Mouse (Mus musculus): ENCODE results near the gene Adgrg3. TPM values are rescaled to one million over a fixed set of nuclear protein-coding genes. Genes with fewer than 3 reads are reported as not detected.

Gene Adgrg3
- polyA plus RNA-seq, 1 experiment from 2014 or later, result 0.61 TPM

DNA sequence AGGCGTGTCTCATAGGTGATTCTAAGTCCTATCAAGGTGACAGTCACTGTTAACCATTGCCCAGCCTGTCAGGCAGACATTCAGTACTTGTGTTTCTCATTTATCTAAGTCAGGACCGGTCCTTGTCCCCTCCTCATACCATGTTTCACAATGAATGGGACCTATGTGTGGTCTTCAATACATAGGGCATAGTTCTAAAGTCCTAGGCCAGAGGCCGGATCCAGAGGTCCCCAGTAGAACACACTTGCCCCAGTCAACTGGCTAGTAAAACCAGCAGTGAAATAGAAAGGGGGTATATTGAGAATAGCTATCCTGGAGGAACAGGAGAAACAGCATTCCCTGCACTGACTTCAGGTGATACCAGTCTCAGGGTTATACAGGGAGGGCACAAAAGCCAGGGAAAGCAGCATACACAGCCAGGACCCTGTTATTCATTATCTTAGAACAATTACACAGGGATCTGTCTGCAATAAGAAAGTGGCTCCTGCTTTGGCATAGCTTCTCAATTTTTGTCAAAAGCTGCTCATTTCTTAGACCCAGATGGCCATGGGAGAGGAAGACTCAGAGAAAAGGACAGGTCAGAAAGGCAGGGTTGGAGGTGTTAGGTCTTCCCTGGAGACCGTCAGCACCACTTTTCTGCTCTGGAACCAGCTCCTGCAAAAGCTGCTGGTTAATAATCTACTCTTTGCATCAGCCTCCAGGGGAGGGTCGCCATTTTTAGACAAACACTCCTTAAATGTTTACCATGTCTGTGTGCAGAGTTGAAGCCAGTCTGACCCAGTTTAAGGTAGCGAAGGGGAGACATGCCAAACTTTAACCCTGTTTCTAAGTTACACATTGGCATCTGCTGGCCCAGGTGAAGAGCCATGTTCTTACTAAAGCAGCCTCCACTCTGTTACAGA lies 24.6 kb downstream of the Adgrg3 start:
- H3K4me1 ChIP-seq (replicated peaks; ENCODE audit: control insufficient read depth, insufficient read depth), result no peaks in the 10 kb centered on the region
- H3K9ac ChIP-seq (ENCODE audit: low read length), result no peak overlapping the region
- peak; percentile 55 for ATAC-seq (ENCODE audit: low FRiP score, low TSS enrichment)
- no peak overlapping the region for H3K4me3 ChIP-seq (ENCODE audit: low read depth, low read length)
- H3K36me3 ChIP-seq (ENCODE audit: control insufficient read depth, insufficient read depth, low read length), result no peaks in the 10 kb centered on the region
- 54% methylated on average over 6 of the region's 6 CpGs for WGBS
- H3K4me2 ChIP-seq (replicated peaks; ENCODE audit: low read depth), result no peak overlapping the region
- DNase-seq (ENCODE audit: low spot score), result no peak
- H3K27me3 ChIP-seq (ENCODE audit: control insufficient read depth, insufficient read depth, low read length), result no peaks in the 10 kb centered on the region
- no peaks in the 10 kb centered on the region for H3K9me3 ChIP-seq (ENCODE audit: control insufficient read depth, low read length)
- H3K27ac ChIP-seq (replicated peaks), result no peak overlapping the region
- no peak for TF ChIP-seq CTCF (IDR thresholded peaks at IDR 0.05; ENCODE audit: low read depth)
- TF ChIP-seq EP300 (optimal IDR thresholded peaks at IDR 0.05), result no peak

DNA sequence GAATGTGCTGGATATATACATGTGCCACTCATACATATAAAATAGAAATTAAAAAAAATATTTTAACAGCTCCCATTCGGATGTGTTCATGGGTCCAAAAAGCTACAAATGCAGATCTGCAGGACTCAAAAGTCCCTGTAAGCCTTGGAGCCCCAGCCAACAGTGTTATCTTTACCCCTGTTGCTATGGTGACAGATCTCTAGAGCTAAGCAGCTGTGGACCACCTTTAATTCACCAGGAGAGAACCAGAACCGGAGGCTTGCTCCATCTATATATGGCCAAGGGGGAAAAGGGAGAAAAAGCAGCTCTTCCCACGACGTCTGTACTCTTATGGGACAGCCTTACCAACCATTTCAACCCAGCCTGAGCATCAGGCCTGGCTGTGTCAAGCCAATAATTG lies 27.3 kb downstream of the Adgrg3 start:
- H3K4me3 ChIP-seq (ENCODE audit: low read depth, low read length), result no peak overlapping the region
- TF ChIP-seq EP300 (optimal IDR thresholded peaks at IDR 0.05) (no peak), CTCF (IDR thresholded peaks at IDR 0.05; ENCODE audit: low read depth) (no peak)
- H3K36me3 ChIP-seq (ENCODE audit: control insufficient read depth, insufficient read depth, low read length), result no peaks in the 10 kb centered on the region
- no peaks in the 10 kb centered on the region for H3K9me3 ChIP-seq (ENCODE audit: control insufficient read depth, low read length)
- 55% methylated on average over 4 of the region's 4 CpGs for WGBS
- no peaks in the 10 kb centered on the region for H3K4me1 ChIP-seq (replicated peaks; ENCODE audit: control insufficient read depth, insufficient read depth)
- no peak overlapping the region for H3K9ac ChIP-seq (ENCODE audit: low read length)
- no peak for DNase-seq (ENCODE audit: low spot score)
- H3K27ac ChIP-seq (replicated peaks), result no peak overlapping the region
- H3K4me2 ChIP-seq (replicated peaks; ENCODE audit: low read depth), result no peak overlapping the region
- ATAC-seq (ENCODE audit: low FRiP score, low TSS enrichment), result no peak
- no peaks in the 10 kb centered on the region for H3K27me3 ChIP-seq (ENCODE audit: control insufficient read depth, insufficient read depth, low read length)

DNA sequence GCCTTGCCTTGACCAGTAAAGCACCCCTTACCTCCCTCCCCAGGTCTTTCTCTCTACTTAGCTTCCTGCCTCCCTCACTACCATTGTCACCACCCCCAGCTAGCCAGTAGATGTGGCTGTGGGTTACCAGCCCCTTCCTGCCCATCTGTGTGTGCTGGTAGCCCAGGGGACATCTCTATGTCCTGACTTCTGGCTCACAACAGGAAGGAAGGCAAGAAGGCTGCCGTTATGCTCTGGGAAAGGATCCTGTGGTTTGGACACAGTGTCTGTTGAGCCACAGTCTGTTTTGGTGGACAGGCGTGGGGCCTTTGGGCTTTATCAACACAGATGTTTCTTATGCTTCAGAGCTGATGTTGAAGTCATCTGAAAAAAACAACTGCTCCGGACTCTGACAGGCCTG lies 29.5 kb downstream of the Adgrg3 start:
- 43% methylated on average over 3 of the region's 3 CpGs for WGBS
- DNase-seq (ENCODE audit: low spot score), result no peak
- no peak for TF ChIP-seq EP300 (optimal IDR thresholded peaks at IDR 0.05)
- TF ChIP-seq CTCF (IDR thresholded peaks at IDR 0.05; ENCODE audit: low read depth), result no peak
- Histone ChIP-seq H3K9me3 (ENCODE audit: control insufficient read depth, low read length) (no peaks in the 10 kb centered on the region), H3K36me3 (ENCODE audit: control insufficient read depth, insufficient read depth, low read length) (no peaks in the 10 kb centered on the region), H3K27me3 (ENCODE audit: control insufficient read depth, insufficient read depth, low read length) (no peaks in the 10 kb centered on the region), H3K4me2 (replicated peaks; ENCODE audit: low read depth) (no peak overlapping the region), H3K4me3 (ENCODE audit: low read depth, low read length) (no peak overlapping the region), H3K9ac (ENCODE audit: low read length) (no peak overlapping the region), H3K4me1 (replicated peaks; ENCODE audit: control insufficient read depth, insufficient read depth) (no peaks in the 10 kb centered on the region), H3K27ac (replicated peaks) (no peak overlapping the region)
- no peak for ATAC-seq (ENCODE audit: low FRiP score, low TSS enrichment)

DNA sequence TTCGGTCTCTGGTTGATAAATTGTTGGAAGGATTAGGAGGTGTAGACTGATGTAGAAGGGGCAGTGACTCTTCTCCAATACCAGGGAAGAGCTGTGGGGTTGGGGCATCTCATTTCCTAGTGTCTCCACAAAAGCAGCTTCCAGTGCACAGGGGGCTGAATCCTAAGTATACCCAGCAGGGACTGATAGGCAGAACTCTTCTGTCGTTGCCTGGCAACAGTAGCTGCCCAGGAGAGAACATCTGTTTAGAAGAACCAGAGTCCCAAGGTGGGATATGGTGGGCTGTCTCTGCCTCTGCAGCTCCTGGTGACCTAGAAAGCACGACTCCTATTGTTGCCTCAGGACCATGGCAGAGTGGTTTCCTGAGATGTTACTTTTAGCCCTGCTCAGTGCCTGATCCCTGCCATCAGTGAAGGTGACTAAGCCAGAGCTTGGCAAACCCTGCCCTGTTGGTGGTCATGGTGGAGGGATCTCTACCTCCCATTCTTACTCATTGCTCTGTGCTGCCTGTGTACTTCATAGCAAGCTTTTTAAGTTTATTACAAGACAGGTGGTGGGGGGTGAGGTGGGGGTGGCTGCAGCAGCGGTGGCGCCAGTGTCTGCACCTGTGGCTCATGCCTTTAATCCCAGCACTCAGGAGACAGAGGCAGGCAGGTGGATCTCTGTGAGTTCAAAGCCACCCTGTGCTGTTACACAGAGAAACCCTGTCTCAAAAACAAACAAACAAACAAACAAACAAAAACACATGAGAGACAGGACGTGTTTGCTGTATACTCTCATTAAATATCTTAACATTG lies 30.6 kb downstream of the Adgrg3 start:
- DNase-seq (ENCODE audit: low spot score) (no peak), ATAC-seq (ENCODE audit: low FRiP score, low TSS enrichment) (no peak)
- no peaks in the 10 kb centered on the region for H3K27me3 ChIP-seq (ENCODE audit: control insufficient read depth, insufficient read depth, low read length)
- no peaks in the 10 kb centered on the region for H3K4me1 ChIP-seq (replicated peaks; ENCODE audit: control insufficient read depth, insufficient read depth)
- no peaks in the 10 kb centered on the region for H3K36me3 ChIP-seq (ENCODE audit: control insufficient read depth, insufficient read depth, low read length)
- H3K9me3 ChIP-seq (ENCODE audit: control insufficient read depth, low read length), result no peaks in the 10 kb centered on the region
- no peak overlapping the region for H3K4me2 ChIP-seq (replicated peaks; ENCODE audit: low read depth)
- TF ChIP-seq EP300 (optimal IDR thresholded peaks at IDR 0.05) (no peak), CTCF (IDR thresholded peaks at IDR 0.05; ENCODE audit: low read depth) (no peak)
- H3K27ac ChIP-seq (replicated peaks), result no peak overlapping the region
- H3K4me3 ChIP-seq (ENCODE audit: low read depth, low read length), result no peak overlapping the region
- 63% methylated on average over 6 of the region's 6 CpGs for WGBS
- H3K9ac ChIP-seq (ENCODE audit: low read length), result no peak overlapping the region

DNA sequence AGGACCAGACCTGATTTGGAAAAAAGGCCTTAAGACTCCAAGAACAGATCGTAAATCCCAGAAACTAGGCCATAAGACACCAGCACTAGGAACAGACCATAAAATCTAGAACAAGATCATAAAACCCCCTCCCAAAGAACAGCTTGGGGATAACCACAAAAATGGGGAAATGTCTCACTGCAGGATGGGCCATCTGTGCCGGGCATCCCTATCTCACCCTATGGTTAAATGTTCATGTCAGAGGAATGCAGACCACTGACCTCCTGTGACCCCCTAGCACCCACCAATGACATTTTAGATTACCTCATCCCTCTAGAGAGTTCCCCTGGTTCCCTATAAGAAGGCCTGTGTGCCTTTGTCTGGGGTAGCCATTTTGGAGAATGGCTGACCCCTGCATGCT lies 32.1 kb downstream of the Adgrg3 start:
- no peak overlapping the region for H3K4me3 ChIP-seq (ENCODE audit: low read depth, low read length)
- H3K27me3 ChIP-seq (ENCODE audit: control insufficient read depth, insufficient read depth, low read length), result no peaks in the 10 kb centered on the region
- no peaks in the 10 kb centered on the region for H3K4me1 ChIP-seq (replicated peaks; ENCODE audit: control insufficient read depth, insufficient read depth)
- no peaks in the 10 kb centered on the region for H3K36me3 ChIP-seq (ENCODE audit: control insufficient read depth, insufficient read depth, low read length)
- no peak overlapping the region for H3K4me2 ChIP-seq (replicated peaks; ENCODE audit: low read depth)
- WGBS, result 62% methylated on average over 2 of the region's 2 CpGs
- no peaks in the 10 kb centered on the region for H3K9me3 ChIP-seq (ENCODE audit: control insufficient read depth, low read length)
- ATAC-seq (ENCODE audit: low FRiP score, low TSS enrichment), result no peak
- H3K9ac ChIP-seq (ENCODE audit: low read length), result no peak overlapping the region
- no peak overlapping the region for H3K27ac ChIP-seq (replicated peaks)
- TF ChIP-seq CTCF (IDR thresholded peaks at IDR 0.05; ENCODE audit: low read depth) (no peak), EP300 (optimal IDR thresholded peaks at IDR 0.05) (no peak)
- DNase-seq (ENCODE audit: low spot score), result no peak

DNA sequence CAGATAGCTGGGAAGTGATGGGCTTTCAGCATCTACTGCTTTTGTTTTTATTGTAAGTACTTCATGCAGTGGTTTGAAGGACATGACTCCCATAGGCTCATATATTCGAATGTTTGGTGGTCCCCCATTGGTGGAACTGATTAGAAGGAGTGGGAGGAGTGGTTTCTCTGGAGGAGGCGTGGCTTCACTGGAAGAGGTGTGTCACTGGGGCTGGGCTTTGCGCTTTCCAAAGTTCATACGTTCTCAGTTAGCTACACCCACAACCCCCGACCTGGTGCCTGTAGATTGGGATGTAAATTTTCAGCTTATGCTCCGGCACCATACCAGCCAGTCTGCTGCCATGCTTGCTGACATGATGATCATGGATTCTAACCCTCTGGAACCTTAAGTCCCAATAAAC lies 36.9 kb downstream of the Adgrg3 start:
- no peak overlapping the region for H3K9ac ChIP-seq (ENCODE audit: low read length)
- no peak for ATAC-seq (ENCODE audit: low FRiP score, low TSS enrichment)
- no peak overlapping the region for H3K4me3 ChIP-seq (ENCODE audit: low read depth, low read length)
- H3K36me3 ChIP-seq (ENCODE audit: control insufficient read depth, insufficient read depth, low read length), result no peaks in the 10 kb centered on the region
- 47% methylated on average over 6 of the region's 6 CpGs for WGBS
- DNase-seq (ENCODE audit: low spot score), result no peak
- H3K27ac ChIP-seq (replicated peaks), result no peak overlapping the region
- no peaks in the 10 kb centered on the region for H3K9me3 ChIP-seq (ENCODE audit: control insufficient read depth, low read length)
- TF ChIP-seq CTCF (IDR thresholded peaks at IDR 0.05; ENCODE audit: low read depth), result no peak
- TF ChIP-seq EP300 (optimal IDR thresholded peaks at IDR 0.05), result no peak
- H3K4me1 ChIP-seq (replicated peaks; ENCODE audit: control insufficient read depth, insufficient read depth), result no peaks in the 10 kb centered on the region
- H3K27me3 ChIP-seq (ENCODE audit: control insufficient read depth, insufficient read depth, low read length), result no peaks in the 10 kb centered on the region
- H3K4me2 ChIP-seq (replicated peaks; ENCODE audit: low read depth), result no peak overlapping the region

All from stomach, postnatal 0 days (tissue).